Mouse (Mus musculus) ovary, adult 18-20 months (tissue): ENCODE data around the gene Dnajc3.

Source experiments
- DNase-seq: peaks from one replicate; pipeline ENCODE4 v3.0.0; 2022; ENCODE audit warnings: low spot score, mixed read lengths

Dnajc3 gene

DNA sequence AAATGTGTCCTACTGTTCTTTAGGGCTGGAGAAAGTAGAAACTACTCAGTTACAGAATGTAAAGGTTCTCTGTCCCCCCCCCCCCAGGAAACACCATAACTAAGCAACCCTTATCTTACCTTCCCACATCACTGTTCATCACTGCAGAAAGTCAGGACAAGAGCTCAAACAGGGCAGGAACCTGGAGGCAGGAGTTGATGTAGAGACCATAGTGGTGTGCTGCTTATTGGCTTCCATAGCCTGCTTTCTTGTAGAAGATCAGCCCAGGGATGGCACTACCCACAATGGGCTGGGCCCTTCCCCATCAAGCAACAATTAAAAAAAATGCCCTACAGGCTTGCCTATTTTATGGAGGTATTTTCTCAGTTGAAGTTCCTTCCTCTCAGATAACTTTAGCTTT is 45.6 kb downstream of the Dnajc3 start:
- no peak for DNase-seq

DNA sequence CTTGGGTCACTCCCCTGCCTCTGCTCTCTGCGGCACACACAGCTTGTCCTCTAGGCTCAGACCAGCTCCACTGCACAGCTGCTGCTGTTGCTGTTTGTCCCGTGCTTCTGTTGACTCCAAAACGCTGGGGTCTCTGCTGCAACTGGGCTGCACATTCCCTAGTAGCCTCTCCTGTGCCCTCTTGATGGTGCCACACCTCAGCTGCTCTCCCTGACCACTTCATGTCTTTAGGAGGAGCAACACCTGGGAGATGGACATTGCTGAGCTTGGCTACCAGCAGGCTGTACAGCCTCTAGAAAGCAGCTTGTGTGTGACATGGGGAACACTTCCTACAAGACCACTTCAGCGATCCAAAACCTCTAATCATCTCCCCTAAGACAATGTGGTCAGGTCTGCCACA is 46.4 kb downstream of the Dnajc3 start:
- no peak for DNase-seq

DNA sequence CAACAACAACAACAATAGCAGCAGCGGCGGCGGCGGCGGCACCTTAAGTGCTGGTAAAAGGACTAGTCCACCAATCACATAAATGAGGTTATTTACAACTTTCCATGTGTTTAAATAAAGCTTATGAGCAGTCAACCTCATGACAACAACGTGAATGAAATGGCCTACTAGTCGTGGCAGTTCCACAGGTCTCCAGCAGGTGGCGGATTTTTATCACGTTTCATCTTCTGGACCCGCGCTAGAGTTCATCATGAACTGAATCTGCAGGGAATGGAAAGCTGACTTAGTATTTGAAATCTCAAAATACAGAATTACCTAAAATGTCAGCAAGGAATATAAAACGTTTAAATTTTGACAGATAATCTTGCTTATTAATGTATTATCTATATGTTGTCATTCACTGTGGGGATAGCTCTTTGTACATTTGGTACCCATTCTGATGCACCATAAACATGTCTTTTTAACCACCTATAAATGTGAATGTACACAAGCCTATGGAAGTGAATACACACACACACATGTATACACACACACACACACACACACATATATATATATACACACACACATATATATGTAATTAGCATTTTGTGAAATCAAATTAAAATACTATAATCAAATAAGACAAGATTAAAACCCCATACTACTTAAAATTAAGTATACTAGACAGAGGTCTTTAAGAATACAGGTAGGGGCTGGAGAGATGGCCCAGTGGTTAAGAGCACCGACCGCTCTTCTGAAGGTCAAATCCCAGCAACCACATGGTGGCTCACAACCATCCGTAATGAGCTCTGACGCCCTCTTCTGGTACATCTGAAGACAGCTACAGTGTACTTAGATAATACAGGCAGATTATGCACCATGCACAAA is 49.1 kb downstream of the Dnajc3 start:
- DNase-seq, result no peak

DNA sequence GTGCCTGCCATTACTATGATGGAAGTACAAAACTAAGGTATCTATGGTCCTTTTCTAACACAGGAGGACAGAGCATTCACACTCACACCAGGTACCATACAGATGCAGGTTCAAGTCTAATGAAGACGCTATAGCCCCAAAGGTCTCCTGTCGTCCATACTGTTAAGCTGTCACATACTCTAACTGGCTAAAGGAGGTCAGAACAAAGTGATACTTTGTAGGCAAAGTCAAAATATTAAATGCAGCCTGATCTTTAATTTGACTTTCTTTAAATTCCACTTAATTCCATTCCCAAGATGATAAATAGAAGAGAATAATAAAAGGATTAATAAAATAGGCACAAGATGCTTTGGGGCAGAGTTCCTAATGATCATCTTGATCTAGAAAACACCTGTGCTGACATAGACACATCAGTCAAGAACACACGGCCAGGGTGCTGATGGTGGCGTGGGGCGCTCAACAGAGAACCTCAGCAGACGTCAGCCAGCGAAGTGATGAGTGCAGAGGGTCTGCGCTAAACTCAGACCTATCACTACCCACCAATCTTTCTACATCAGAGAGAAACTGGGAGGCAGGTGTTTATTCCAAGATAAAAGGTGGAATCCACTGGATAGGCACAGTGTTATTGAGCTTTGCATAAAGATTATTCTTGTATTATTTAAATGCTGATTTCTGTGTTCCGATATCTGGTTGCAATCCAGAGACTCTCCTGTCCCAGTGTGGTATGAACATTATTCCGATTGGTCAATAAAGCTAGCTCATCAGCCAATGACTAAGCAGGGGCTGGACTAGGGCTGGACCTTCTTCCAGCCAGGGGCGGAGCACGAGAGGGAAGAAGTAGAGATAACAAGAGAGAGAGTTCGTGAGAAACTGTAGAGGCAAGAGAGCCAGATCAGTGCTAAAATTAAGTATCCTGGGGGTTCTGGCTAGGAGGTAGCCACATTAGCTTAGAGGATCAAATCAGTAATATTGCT is 50.0 kb downstream of the Dnajc3 start:
- no peak for DNase-seq

DNA sequence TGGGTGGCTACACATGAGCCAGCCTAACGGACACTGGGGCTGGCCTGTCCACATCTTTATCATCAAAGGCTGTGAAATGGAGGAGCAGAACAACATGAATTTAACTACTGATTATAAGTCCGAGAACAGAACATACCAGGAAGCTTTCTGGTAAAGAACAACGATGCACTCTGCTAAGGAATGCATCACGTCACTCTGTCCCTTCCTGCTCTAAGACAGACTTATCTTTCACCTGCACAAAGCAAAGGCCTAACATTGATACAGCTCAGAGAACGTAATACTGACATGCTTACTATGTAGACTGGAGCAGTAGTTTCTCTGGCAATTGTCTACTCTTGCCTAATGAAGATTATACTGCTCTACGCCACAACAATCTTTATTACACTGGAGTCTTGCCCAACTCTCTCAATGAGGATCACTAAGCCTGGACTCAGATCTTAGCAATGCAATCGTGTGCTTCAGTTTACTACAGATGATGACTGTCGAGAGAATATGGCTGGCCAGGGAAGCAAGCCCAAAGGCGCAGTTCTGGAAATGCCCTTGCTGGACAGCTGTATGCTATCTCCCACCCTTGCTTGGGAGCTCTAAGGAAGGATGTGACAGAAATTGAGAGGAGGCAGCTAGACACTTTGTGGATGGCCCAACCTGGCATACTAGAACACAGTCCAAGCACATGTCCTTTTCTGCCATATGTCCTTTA is 57.6 kb downstream of the Dnajc3 start:
- no peak for DNase-seq

DNA sequence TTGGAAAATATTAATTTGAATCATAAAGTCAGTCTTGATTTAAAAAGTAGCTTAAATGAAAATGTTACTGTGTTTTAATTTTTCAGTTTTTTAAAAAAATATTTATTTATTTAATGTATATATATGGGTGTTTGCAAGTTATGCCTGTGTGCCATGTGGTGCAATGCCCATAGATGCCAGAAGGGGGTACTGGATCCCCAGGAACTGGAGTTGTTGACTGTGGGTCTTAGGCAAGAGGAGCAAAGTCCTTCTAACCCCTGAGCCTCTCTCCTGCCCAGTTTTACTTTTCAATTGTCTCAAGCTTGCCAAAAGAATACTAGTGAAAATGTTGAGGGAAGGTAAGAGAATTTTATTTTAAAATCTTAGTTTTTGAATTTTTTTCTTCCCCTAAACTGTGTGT is 65.5 kb downstream of the Dnajc3 start:
- no peak for DNase-seq

DNA sequence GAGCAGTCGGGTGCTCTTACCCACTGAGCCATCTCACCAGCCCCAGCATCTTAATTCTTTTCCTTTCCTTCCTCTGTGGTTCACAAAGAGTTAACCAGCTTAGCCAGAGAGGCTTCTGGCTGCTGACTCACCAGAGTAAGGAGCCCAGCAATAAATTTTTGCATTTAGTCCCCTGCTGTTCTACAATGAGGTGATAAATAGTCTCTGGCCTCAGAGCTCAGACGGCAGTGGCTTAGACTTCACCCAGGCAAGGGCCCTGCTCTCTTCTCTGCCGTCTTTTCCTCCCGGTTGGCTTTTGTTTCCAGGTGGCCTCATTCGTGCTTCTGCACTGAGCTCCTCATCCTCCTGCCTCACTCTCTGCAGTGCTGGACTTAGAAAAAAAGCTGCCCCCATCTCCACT is 68.1 kb downstream of the Dnajc3 start:
- DNase-seq, result no peak

DNA sequence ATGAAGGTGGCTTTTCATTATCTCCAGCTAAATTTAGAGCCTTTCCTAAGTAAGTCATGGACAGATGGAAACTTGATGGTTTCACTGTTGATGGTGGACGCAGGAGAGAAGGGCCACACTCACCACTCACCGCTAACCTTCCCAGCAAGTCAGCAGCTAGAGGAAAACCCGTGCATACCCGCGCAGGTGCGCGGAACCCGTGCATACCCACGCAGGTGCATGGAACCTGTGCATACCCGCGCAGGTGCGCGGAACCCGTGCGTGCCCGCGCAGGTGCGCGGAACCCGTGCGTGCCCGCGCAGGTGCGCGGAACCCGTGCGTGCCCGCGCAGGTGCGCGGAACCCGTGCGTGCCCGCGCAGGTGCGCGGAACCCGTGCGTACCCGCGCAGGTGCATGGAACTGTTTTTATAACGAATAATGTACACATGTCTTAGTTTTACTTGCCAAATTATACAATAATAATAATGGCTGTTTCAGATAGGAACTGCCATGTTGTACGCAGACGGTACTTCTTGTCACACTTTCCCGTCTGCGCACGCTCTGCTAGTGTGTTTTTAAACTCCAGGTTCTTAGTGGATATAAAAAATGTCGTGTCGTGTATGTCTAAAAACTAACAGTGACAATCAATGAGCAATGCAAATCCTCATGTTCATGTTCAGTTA is 68.8 kb downstream of the Dnajc3 start:
- DNase-seq, result no peak

DNA sequence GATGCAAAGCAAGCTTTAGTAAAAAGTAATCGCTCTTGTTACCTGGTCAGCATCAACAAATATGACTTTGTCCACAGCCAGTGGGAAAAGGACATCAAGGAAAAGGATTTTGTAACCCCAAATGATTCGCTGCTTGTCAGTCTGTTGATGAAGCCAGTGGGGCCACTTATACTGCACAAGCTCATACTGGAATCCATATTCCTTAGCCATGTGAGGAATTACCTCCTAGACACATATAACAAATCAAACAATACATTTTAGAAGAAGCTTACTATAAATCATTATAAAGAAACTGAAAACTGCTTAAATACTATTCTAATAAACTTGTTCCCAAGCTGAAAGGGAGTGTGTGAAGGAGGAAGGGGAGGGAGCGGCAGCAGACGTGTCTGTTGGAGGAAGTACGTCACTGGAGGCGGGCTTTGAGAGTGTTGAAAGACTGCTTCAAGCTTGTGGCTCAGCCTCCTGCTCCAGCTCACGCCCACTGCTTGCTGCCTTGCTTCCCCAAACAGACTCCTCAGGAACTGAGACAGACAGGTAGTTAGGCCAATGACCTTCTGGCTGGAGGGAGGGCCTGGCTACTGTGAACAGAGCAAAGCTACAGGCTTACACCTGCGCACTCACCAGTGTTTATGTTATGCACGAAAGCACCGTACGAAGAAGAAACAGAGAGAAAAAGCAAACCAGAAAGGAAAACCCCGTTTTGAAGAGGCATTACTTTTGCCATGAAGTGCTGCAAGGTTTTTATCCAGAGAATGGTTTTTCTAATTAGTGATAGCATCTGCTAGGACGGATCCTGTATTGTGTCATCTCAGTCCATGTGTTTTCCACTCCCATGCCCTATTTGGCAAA is 69.6 kb downstream of the Dnajc3 start:
- peak; percentile 98 for DNase-seq

DNA sequence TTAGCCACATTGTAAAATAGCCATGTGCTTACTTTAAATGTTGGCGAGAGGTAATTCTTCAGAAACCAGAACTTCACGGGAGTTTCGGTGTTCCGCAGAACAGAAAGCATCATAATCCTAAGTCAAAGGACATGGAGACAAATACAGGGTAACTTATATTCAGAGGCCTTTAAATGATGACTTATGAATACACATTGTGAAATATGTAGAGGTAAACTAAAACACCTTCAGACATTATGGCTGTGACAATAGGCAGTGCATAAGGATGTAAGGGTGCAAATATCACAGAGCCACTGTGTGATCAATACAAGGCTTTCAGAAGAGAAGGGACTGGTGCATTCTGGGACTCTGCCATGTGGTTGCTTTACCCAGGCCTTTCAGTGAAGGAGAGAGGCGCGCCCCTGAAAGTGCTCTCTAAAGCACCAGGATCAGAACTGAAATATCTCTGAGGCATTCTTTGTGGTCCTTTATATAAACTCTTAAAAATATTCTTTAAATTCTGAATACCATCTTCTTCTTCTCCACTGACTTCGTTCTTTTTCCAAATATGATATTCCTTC is 70.3 kb downstream of the Dnajc3 start:
- DNase-seq, result no peak

DNA sequence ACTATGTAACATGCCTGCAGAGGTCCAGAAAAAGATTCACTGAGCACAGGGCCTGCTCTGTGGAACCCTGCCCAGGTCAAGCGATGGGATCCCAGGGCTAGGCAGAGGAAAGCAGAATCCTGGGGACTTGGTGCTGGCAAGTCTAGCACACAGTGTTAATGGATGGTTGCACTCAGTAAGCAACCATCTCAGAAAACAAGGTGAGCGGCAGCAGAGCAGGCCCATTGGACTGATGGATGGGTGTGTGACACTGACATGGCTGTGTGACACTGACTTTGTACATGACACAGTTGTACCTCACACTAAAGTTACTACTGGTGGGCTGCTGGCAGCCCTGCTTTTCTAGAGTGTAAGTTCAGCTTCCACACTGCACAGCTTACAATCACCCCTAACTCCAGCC is 71.8 kb downstream of the Dnajc3 start:
- DNase-seq, result no peak

DNA sequence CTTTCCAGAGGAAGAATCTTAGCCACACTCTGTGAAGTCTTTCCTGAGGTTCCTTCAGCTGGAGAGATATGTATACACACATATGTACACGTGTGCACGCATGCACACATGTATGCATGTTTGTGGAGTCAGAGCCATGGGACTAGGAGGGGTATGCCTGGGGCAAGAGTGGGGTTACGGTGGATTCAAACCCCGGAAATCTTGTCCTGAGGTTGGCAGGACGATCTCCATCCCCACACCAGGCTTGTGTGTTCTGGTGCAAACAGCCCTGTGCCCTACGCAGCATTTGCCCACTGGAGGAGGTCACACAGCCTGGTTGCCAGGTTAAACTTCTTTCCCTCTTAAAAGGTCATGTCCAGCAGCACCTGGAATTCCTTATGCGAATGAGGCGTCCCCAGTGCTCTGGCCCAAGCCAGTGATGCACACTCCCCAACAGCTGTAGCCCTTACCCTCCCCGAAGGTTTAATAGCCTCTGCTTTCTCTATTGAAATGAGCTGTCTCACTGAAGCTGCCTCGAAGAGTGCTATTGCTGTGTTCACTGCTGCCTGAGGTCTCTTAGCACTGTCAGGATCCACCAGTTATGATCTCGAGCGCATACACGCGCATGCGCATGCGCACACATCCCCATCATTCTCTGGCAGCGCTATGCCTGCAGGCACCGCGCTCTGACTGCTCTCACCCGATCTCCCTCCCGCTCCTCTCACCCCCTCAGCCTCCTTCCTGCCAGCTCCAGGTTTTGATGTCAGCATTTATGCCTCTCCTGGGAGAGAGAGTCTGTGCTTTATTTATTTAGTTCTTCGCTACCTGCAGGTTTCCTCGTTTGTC is 75.0 kb downstream of the Dnajc3 start:
- no peak for DNase-seq

DNA sequence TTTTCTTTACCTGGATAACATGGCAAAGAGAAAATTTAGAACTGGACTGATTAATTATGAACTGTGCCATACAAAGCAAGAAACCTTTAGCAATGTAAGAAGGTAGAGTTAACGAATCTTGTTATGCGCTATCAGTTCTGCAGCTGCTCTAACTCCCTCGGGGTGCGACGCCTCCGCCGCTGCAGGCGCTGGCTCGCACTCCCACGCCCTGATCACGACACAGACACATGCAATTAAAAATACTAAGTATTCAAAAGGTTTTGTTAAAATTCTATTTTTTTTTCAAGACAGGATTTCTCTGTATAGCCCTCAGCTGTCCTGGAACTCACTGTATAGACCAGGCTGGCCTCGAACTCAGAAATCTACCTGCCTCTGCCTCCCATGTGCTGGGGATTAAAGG is 75.8 kb downstream of the Dnajc3 start:
- DNase-seq, result no peak

DNA sequence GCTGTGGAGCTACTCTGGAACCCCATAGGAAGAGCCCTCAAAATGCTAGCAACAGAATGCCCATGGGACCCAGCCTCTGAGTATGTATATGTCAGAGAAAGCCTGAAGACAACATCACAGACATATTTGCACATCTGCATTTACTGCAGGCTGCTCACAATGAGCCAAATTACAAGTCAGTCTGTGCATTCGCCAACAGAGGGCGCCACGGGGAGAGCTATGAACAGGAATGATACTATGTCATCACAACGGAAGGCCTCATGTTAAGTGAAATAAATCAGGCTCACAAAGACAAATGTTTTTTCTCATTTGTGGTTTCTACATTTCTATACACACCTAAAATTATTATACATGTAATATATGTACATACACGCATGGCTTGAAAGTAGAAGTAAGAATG is 88.1 kb downstream of the Dnajc3 start:
- no peak for DNase-seq

DNA sequence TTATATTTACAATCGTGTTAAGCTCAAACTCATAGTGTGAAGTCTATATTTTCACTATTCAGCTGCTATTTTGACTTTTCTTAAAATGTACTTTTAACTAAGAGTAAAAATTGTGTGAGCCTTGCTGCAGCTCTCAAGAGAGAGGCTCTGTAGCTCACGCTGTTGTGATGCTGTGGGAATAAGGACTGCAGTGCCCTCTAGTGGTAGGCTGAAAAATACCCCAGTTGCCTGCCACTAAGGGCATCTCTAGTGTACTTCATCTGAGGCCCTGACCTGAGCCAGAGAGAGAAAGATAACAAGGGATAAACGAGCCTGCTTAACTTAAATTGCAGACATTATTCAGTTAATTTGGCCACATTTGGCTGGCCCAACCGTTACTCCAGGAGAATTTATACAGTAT is 89.4 kb downstream of the Dnajc3 start:
- DNase-seq, result no peak

DNA sequence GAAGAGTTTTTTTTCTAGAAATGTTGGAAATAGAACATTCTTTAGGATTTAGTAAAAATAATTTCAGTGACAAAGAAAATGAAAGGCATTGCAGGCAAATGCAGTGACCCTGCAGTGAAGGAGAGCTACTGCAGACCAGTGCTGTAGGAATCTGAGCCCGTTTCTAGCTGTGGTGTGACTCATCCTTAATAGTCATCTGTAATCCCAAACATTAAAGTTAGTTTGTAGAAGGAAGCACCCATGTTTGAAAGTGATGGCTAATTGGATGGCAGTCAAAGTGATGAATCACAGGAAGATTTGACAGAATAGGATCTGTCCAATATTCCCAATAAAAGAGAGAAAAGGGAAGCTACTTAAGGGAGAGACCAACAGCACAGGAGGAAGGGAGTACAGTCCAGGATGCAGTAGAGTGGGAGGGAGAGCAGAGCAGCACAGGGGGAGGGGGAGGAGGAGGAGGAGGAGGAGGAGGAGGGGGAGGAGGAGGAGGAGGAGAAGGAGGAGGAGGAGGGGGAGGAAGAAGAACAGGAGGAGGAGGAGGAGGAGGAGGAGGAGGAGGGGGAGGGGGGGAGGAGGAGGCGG is 90.0 kb downstream of the Dnajc3 start:
- no peak for DNase-seq
